8 mouse cellular contexts compared by ENCODE assay signal in genomic region chr15:102739520-102740297, GRCm38 (mm10). TPM values are rescaled to one million over a fixed set of nuclear protein-coding genes. Genes with fewer than 3 reads are reported as not detected.
DNase-seq lines count a peak whose midpoint lies in the region; ATAC-seq and TF ChIP-seq lines count a peak whose summit lies in the region.

No protein-coding gene starts in this region.

- peaks cover 47% of the 10 kb centered on the region for H3K27me3 ChIP-seq in embryonic facial prominence, embryonic 15.5 days
- peaks cover 33% of the 10 kb centered on the region for H3K27me3 ChIP-seq in liver, embryonic 14.5 days (ENCODE audit: control insufficient read depth, insufficient read depth, low read length)

- H3K9ac ChIP-seq in embryonic facial prominence, embryonic 15.5 days = no peak overlapping the region
- H3K9ac ChIP-seq in liver, embryonic 14.5 days (replicated peaks) = no peak overlapping the region

- 26% methylated on average over 15 of the region's 15 CpGs for WGBS in embryonic facial prominence, embryonic 15.5 days
- 20% methylated on average over 15 of the region's 15 CpGs for WGBS in liver, embryonic 14.5 days (ENCODE audit: insufficient replicate concordance)

- peak; percentile 78 for TF ChIP-seq CTCF in liver, embryonic 14.5 days (IDR thresholded peaks at IDR 0.05; ENCODE audit: low read depth)

- no peak for TF ChIP-seq EP300 in liver, embryonic 14.5 days (IDR thresholded peaks at IDR 0.05; ENCODE audit: low read depth)

- peak overlapping the region; percentile 25 for H3K4me2 ChIP-seq in embryonic facial prominence, embryonic 15.5 days (replicated peaks)
- H3K4me2 ChIP-seq in liver, embryonic 14.5 days (ENCODE audit: low read depth) = no peak overlapping the region

- peaks cover 17% of the 10 kb centered on the region; the same call in 1 of the 2 replicates for H3K4me1 ChIP-seq in embryonic facial prominence, embryonic 15.5 days
- H3K4me1 ChIP-seq in liver, embryonic 14.5 days (replicated peaks; ENCODE audit: control insufficient read depth in 2 of 2, insufficient read depth in 2 of 2, low read length in 1 of 2) = no peaks in the 10 kb centered on the region

- no peak for ATAC-seq in cerebellum, adult (ENCODE audit: insufficient number of reproducible peaks, low FRiP score, low TSS enrichment)
- no peak for ATAC-seq in embryonic facial prominence, embryonic 15.5 days (ENCODE audit: insufficient number of reproducible peaks, low FRiP score, low TSS enrichment, low read depth)
- no peak for ATAC-seq in liver, embryonic 14.5 days (ENCODE audit: insufficient read depth)

- H3K4me3 ChIP-seq in embryonic facial prominence, embryonic 15.5 days (replicated peaks) = no peak overlapping the region
- no peak overlapping the region for H3K4me3 ChIP-seq in liver, embryonic 14.5 days (ENCODE audit: insufficient read depth in 1 of 2, low read depth in 2 of 2, low read length in 2 of 2)

- peak; percentile 63 for DNase-seq in cerebellum, adult 11 months
- peak; percentile 81 for DNase-seq in 3T3-L1 (ENCODE audit: low read depth, low spot score)
- peak; percentile 66 to 68 for DNase-seq in adrenal gland, postnatal 36 days
- peak; percentile 68 for DNase-seq in kidney, adult 18-20 months
- DNase-seq in liver, embryonic 14.5 days (ENCODE audit: low read depth in 3 of 3, low spot score in 3 of 3) = no peak
- peak; percentile 54 for DNase-seq in retina, postnatal 7 days (ENCODE audit: low read depth, low spot score)

- no peaks in the 10 kb centered on the region for H3K36me3 ChIP-seq in embryonic facial prominence, embryonic 15.5 days
- H3K36me3 ChIP-seq in liver, embryonic 14.5 days (replicated peaks; ENCODE audit: control insufficient read depth, insufficient read depth, low read depth) = no peaks in the 10 kb centered on the region

- no peaks in the 10 kb centered on the region for H3K9me3 ChIP-seq in embryonic facial prominence, embryonic 15.5 days (replicated peaks)
- no peaks in the 10 kb centered on the region for H3K9me3 ChIP-seq in liver, embryonic 14.5 days (ENCODE audit: control insufficient read depth, low read length)

- no peak overlapping the region for H3K27ac ChIP-seq in embryonic facial prominence, embryonic 15.5 days (replicated peaks)
- H3K27ac ChIP-seq in liver, embryonic 14.5 days = no peak overlapping the region

RNA-seq across cellular contexts. Expression of gene Calcoco1, which starts 17.7 kb away (rescaled TPM):
- total RNA-seq in adrenal gland, postnatal 36 days (2021) = 100 to 1,000 TPM in 1 of 2 experiments, 10 to 100 TPM in 1; 92.7 to 110 TPM
- 67.2 and 69.0 TPM in 2 replicates for polyA plus RNA-seq in embryonic facial prominence, embryonic 15.5 days (2015; fragmentation: Nextera tagmentation; extraction: Ambion mirVana)
- 5.6 and 5.7 TPM in 2 replicates for polyA plus RNA-seq in liver, embryonic 14.5 days (2012; rRNA removed)
- polyA plus RNA-seq in liver, embryonic 14.5 days (2014; fragmentation: Nextera tagmentation; extraction: Ambion mirVana) = 8.4 TPM in 2 replicates

Comparison
In these comparisons a context has a peak if more than half of its experiments do, and no peak if none do; other contexts are left out.
1. DNase-seq: peak in cerebellum, adult 11 months (single experiment), 3T3-L1 (single experiment), adrenal gland, postnatal 36 days (2 of 2), kidney, adult 18-20 months (single experiment) and retina, postnatal 7 days (single experiment); none in liver, embryonic 14.5 days (0 of 3).